In genomic region chrX:48016906-48017601, GRCm38 (mm10) we compare ENCODE assay signal across 12 mouse cellular contexts. TPM values are rescaled to one million over a fixed set of nuclear protein-coding genes. Genes with fewer than 3 reads are reported as not detected.
A peak's percentile ranks its signal among the peaks of the same experiment; 100 is the strongest.
DNase-seq lines count a peak whose midpoint lies in the region; ATAC-seq and TF ChIP-seq lines count a peak whose summit lies in the region.
"Had no signal": no experiment of that assay in that cellular context is flagged by ENCODE, and none has a peak within 500 bp of the region (broad histone marks: within the 10 kb centered on the region; RNA-seq: fewer than 3 reads in every experiment).

No protein-coding gene starts in this region.

- peak overlapping the region; percentile 70 for H3K27ac ChIP-seq in forebrain, embryonic 13.5 days
- H3K27ac ChIP-seq in layer of hippocampus, adult 2 months: peak overlapping the region; percentile 75; the same call in 1 of the 2 replicates
- peak overlapping the region; percentile 80 for H3K27ac ChIP-seq in midbrain, embryonic 16.5 days (ENCODE audit: low read length)
- H3K27ac ChIP-seq in kidney, embryonic 15.5 days: no peak overlapping the region
- no peak overlapping the region for H3K27ac ChIP-seq in heart, adult 2 months
- H3K27ac ChIP-seq: liver, embryonic 12.5 days had no signal

- no peak for TF ChIP-seq EP300 in heart, adult 2 months (IDR thresholded peaks at IDR 0.05; ENCODE audit: insufficient read depth, low read depth, low read length)

- no peak for TF ChIP-seq CTCF in layer of hippocampus, adult 2 months (conservative IDR thresholded peaks at IDR 0.05)
- no peak for TF ChIP-seq CTCF in heart, adult 2 months (IDR thresholded peaks at IDR 0.05)

- no peak overlapping the region for H3K9ac ChIP-seq in forebrain, embryonic 13.5 days
- H3K9ac ChIP-seq in midbrain, embryonic 16.5 days (ENCODE audit: low read depth, low read length): no peak overlapping the region
- H3K9ac ChIP-seq in kidney, embryonic 15.5 days: no peak overlapping the region
- H3K9ac ChIP-seq in heart, adult 2 months (ENCODE audit: low read depth, low read length): no peak overlapping the region
- H3K9ac ChIP-seq: liver, embryonic 12.5 days had no signal

- WGBS in forebrain, embryonic 13.5 days: 37% methylated on average over 7 of the region's 7 CpGs
- WGBS in midbrain, embryonic 16.5 days: 34% methylated on average over 7 of the region's 7 CpGs
- 65% methylated on average over 7 of the region's 7 CpGs for WGBS in kidney, embryonic 15.5 days
- 53% methylated on average over 7 of the region's 7 CpGs for WGBS in heart, adult 2 months

- peak; percentile 51 for DNase-seq in R1 (ENCODE audit: low read depth, low spot score)
- peak; percentile 57 to 63 for DNase-seq in layer of hippocampus, adult 2 months (ENCODE audit: low spot score in 2 of 2)
- DNase-seq in gastrocnemius, postnatal 25 days: no peak
- no peak for DNase-seq in heart, adult 2 months
- no peak for DNase-seq in T-cell, adult 2 months (ENCODE audit: low spot score)
- DNase-seq: adrenal gland, postnatal 25 days had no signal

- H3K4me2 ChIP-seq in forebrain, embryonic 13.5 days: no peak overlapping the region
- no peak overlapping the region for H3K4me2 ChIP-seq in midbrain, embryonic 16.5 days (ENCODE audit: low read length)
- H3K4me2 ChIP-seq in kidney, embryonic 15.5 days: no peak overlapping the region
- H3K4me2 ChIP-seq: liver, embryonic 12.5 days had no signal

- peak; percentile 94 for ATAC-seq in forebrain, embryonic 13.5 days
- peak; percentile 94 for ATAC-seq in midbrain, embryonic 16.5 days
- ATAC-seq in kidney, embryonic 15.5 days (replicated peaks; ENCODE audit: low FRiP score): no peak
- ATAC-seq: CD4-positive, CD25-positive, alpha-beta regulatory T cell, adult 4 months; inflammation-experienced regulatory T-cells, adult 6 months; liver, embryonic 12.5 days had no signal

- no peaks in the 10 kb centered on the region for H3K79me2 ChIP-seq in heart, adult 2 months (replicated peaks; ENCODE audit: control insufficient read depth, insufficient read depth, low read length)

- intact Hi-C loops in heart, adult 2 months (cut with DNase I): no loop called here

- no peaks in the 10 kb centered on the region for H3K36me3 ChIP-seq in forebrain, embryonic 13.5 days (ENCODE audit: poor library complexity, severe bottlenecking)
- H3K36me3 ChIP-seq in midbrain, embryonic 16.5 days (ENCODE audit: control insufficient read depth, insufficient read depth, low read length): no peaks in the 10 kb centered on the region
- no peaks in the 10 kb centered on the region for H3K36me3 ChIP-seq in kidney, embryonic 15.5 days
- no peaks in the 10 kb centered on the region for H3K36me3 ChIP-seq in heart, adult 2 months (ENCODE audit: control insufficient read depth, insufficient read depth, low read length)
- H3K36me3 ChIP-seq: liver, embryonic 12.5 days had no signal

- no peak for TF ChIP-seq POLR2A in heart, adult 2 months (IDR thresholded peaks at IDR 0.05; ENCODE audit: insufficient read depth, low read depth, low read length)

- no peaks in the 10 kb centered on the region for H3K27me3 ChIP-seq in forebrain, embryonic 13.5 days
- H3K27me3 ChIP-seq in midbrain, embryonic 16.5 days (ENCODE audit: control insufficient read depth, insufficient read depth, low read depth, low read length): peaks cover 2% of the 10 kb centered on the region; the same call in 1 of the 2 replicates
- peaks cover 21% of the 10 kb centered on the region for H3K27me3 ChIP-seq in kidney, embryonic 15.5 days
- H3K27me3 ChIP-seq in heart, adult 2 months (ENCODE audit: control insufficient read depth, insufficient read depth, low read length): no peaks in the 10 kb centered on the region

- H3K4me1 ChIP-seq in forebrain, embryonic 13.5 days: peaks cover 21% of the 10 kb centered on the region
- H3K4me1 ChIP-seq in midbrain, embryonic 16.5 days (ENCODE audit: control insufficient read depth, insufficient read depth, low read length): peaks cover 11% of the 10 kb centered on the region; the same call in 1 of the 2 replicates
- H3K4me1 ChIP-seq in kidney, embryonic 15.5 days: no peaks in the 10 kb centered on the region
- no peaks in the 10 kb centered on the region for H3K4me1 ChIP-seq in heart, adult 2 months (ENCODE audit: control insufficient read depth, insufficient read depth, low read length)
- H3K4me1 ChIP-seq: liver, embryonic 12.5 days had no signal

- no peaks in the 10 kb centered on the region for H3K9me3 ChIP-seq in forebrain, embryonic 13.5 days (replicated peaks)
- H3K9me3 ChIP-seq in midbrain, embryonic 16.5 days (replicated peaks; ENCODE audit: control insufficient read depth, low read length, poor library complexity, severe bottlenecking): no peaks in the 10 kb centered on the region
- no peaks in the 10 kb centered on the region for H3K9me3 ChIP-seq in kidney, embryonic 15.5 days (replicated peaks)
- H3K9me3 ChIP-seq: liver, embryonic 12.5 days had no signal

- no peak overlapping the region for H3K4me3 ChIP-seq in forebrain, embryonic 13.5 days
- no peak overlapping the region for H3K4me3 ChIP-seq in layer of hippocampus, adult 2 months
- H3K4me3 ChIP-seq in midbrain, embryonic 16.5 days (ENCODE audit: low read depth, low read length): no peak overlapping the region
- H3K4me3 ChIP-seq in kidney, embryonic 15.5 days (replicated peaks): no peak overlapping the region
- H3K4me3 ChIP-seq in heart, adult 2 months: no peak overlapping the region
- H3K4me3 ChIP-seq: liver, embryonic 12.5 days had no signal

RNA-seq across cellular contexts. Expression of gene Apln, which starts 17.6 kb away (rescaled TPM):
- 4.9 and 5.0 TPM in 2 replicates for polyA plus RNA-seq in forebrain, embryonic 13.5 days (2015; fragmentation: Nextera tagmentation; extraction: Ambion mirVana)
- 10 to 100 TPM; 12.2 to 15.4 TPM for total RNA-seq in layer of hippocampus, adult 2 months (2021)
- 4.5 and 4.6 TPM in 2 replicates for polyA plus RNA-seq in midbrain, embryonic 16.5 days (2015; fragmentation: Nextera tagmentation; extraction: Ambion mirVana)
- total RNA-seq in gastrocnemius, postnatal 25 days (2021): 1 to 10 TPM; 2.6 to 4.5 TPM
- 6.2 and 6.4 TPM in 2 replicates for polyA plus RNA-seq in kidney, embryonic 15.5 days (2015; fragmentation: Nextera tagmentation; extraction: Ambion mirVana)
- total RNA-seq in heart, adult 2 months (2021): 1 to 10 TPM; 6.6 to 8.2 TPM
- polyA plus RNA-seq in heart, adult 2 months (2012; rRNA removed): 7.8 and 7.9 TPM in 2 replicates

Comparison
In these comparisons a context has a peak if more than half of its experiments do, and no peak if none do; other contexts are left out.
1. DNase-seq: peak in R1 (single experiment) and layer of hippocampus, adult 2 months (2 of 2); none in gastrocnemius, postnatal 25 days (single experiment), heart, adult 2 months (0 of 2) and T-cell, adult 2 months (single experiment).
2. H3K27ac ChIP-seq: peak in forebrain, embryonic 13.5 days (single experiment), layer of hippocampus, adult 2 months (single experiment) and midbrain, embryonic 16.5 days (single experiment); none in kidney, embryonic 15.5 days (single experiment) and heart, adult 2 months (single experiment).